Mouse (Mus musculus) embryonic fibroblast, embryonic 13.5 days (primary cell): Measurements from ENCODE around the gene E130309D02Rik.

ENCODE experiments used
- CTCF ChIP-seq: IDR thresholded peaks from 2 replicates; pipeline ENCODE4 v1.5.1; 2011; ENCODE audit warnings: mild to moderate bottlenecking, control low read depth, low read length, moderate library complexity, borderline replicate concordance; ENCODE audit not compliant: insufficient read depth
- POLR2A ChIP-seq: IDR thresholded peaks from 2 replicates; pipeline ENCODE4 v1.6.1; 2011; ENCODE audit warnings: low read depth, mild to moderate bottlenecking, control low read depth, low read length, moderate library complexity

DNA sequence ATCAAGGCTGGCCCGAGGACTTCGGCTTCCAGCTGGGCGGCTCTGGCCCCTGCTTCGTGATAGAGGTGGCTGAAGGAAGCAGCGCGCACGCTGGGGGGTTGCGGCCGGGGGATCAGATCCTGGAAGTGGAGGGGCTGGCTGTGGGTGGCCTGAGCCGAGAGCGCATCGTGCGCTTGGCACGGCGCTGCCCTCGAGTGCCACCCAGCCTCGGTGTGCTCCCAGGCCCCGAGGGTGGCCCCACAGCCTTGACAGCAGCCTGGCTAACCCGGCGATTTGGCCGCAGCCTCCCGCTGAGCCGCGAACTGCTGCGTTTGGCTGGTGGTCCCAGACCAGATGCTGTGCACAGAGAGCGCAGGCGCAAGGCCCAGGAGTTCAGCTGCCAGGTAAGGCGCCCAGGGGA lies 42.4 kb upstream of the E130309D02Rik start:
- TF ChIP-seq POLR2A (no peak), CTCF (no peak)
